Mouse (Mus musculus) brain, embryonic 18.5 days (tissue): ENCODE results near the gene Trim38.

ENCODE experiments used
- DNase-seq: peaks from one replicate; pipeline ENCODE4 v3.0.0-alpha.2; 2012; ENCODE audit warnings: low read depth, low spot score

Gene Trim38

GRCm38 (mm10) chr13:23836630-23837029, 66.9 kb downstream of the Trim38 start:
- no peak for DNase-seq

GRCm38 (mm10) chr13:23839308-23839707, 69.6 kb downstream of the Trim38 start, which contains the start of gene Slc17a3:
Gene Slc17a3 (plus strand): TSS chr13:23839434.
- no peak for DNase-seq
